Mouse (Mus musculus): ENCODE measurements around the gene Ptpre. TPM values are rescaled to one million over a fixed set of nuclear protein-coding genes. Genes with fewer than 3 reads are reported as not detected.
"Not testable (repeated sequence)": the region's sequence is repeated elsewhere in the genome, so short reads cannot be mapped to it uniquely, and the experiment has no call there.

Ptpre gene
- polyA plus RNA-seq, 1 experiment, result 6.5 TPM

- DNase-seq (ENCODE audit: low spot score), result no peak
Observed at GRCm38 (mm10) chr7:135689396-135689795, 152.1 kb downstream of the Ptpre start.

DNA sequence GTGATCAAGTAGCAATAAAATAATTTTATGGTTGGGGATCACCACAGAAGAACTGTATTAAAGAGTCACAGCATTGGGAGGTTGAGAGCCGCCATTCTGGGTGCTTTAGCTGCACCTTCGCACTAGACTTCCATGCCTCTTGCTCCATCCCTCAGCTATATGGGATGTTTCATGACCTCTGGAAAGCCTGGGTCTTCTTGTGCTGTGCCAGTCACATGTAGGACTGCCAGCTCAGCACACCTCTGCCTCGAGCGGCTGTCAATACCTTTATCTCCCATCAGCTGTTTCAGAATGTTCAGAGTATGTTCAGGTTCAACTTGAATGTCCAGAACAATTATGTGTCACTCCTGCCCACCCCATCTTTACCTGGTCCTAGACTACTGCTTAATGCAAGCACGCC lies 154.7 kb downstream of the Ptpre start:
- no peak for DNase-seq (ENCODE audit: low spot score)

DNA sequence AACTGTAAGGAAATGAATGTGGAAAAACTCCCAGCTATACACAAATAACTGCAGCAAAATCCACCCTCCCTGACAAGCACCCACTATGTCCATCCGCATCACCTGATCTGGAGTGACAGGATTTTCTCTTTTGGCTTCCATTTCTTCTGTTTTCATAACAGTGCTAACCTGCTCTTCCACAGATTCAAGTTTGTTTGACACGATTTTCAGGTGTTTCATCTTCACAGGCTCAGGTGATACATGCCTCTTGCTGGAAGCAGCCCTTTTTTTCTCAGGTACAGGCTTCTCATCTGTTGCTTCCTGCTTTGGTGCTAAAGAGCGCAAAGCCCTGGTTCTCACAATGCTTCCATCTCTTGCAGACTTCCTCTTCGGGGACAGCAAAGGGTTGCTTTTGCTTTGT lies 156.8 kb downstream of the Ptpre start:
- no peak for DNase-seq (ENCODE audit: low spot score)

DNA sequence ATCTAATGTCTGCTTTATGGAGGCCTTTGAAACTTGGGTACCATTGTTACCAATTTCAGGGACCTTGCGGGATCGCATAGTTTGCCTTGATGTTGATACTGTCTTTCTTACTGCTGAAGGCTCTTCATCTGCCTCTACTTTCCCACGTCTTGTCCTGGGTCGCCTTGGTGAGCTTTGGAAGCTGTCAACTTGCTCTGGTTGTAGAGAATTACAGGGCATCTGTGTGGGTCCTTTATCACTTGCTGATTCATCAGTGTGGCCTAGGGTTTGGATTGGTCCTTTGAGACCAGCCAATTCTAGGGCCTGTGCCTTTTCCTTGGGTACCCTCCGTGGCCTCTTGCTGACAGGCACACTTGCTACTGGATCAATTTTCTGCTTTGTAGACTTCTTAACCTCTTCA lies 157.5 kb downstream of the Ptpre start:
- DNase-seq (ENCODE audit: low spot score), result no peak

DNA sequence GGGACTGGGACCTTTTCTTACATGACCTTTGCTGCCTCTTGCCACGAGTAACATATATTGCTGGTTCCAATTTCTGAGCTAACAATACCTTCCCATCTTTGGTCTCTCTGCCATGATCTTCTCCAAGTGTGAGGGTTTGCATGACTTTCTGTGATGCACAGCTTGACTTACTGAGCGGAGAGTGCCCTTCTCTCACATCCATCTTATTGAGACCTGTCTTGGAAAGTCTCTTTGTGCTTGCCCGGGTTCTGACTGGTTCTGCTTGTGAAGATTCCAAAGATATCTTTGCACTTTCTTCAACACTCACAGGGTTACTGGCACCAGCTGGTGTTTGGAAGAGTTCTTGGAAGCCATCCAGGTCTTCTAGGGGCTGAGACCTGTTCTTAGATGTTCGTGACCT lies 158.8 kb downstream of the Ptpre start:
- no peak for DNase-seq (ENCODE audit: low spot score)

GRCm38 (mm10) chr7:135697021-135697740 lies 159.9 kb downstream of the Ptpre start:
- not testable (repeated sequence) for DNase-seq (ENCODE audit: low spot score)

DNA sequence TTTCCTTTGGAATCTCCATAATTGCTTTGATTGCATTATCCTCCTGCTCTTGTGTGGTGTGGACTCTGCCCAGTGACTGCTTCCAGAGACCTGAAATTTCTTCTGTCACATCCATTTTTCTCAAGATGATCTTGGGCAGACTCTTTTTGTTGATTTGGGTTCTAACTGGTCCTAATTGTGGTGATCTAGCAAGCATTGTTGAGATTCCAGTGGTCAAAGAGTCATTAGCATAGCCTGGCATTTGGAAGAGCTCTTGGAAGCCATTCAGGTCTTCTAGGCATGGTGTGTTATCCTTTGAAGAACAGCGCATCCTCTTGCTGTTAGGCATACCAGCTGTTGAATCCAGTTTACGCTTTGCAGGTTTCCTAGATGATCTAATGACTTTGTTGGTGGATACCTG lies 161.1 kb downstream of the Ptpre start:
- DNase-seq (ENCODE audit: low spot score), result no peak

DNA sequence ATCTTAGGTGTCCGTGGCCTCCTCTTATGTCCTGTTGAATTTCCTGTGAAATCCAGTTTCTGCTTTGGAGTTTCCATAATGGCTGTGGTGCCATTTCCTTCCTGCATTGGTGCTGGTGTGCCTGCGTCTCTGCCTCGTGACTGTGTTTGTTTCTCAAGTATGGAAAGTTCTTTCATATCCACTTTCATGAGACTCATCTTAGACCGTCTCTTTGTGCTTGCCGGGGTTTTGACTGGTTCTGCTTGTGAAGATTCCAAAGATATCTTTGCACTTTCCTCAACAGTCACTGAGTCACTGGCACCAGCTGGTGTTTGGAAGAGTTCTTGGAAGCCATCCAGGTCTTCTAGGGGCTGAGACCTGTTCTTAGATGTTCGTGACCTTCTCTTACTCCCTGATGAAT lies 162.1 kb downstream of the Ptpre start:
- not testable (repeated sequence) for DNase-seq (ENCODE audit: low spot score)

GRCm38 (mm10) chr7:135703600-135704148 lies 166.4 kb downstream of the Ptpre start:
- DNase-seq (ENCODE audit: low spot score), result no peak

GRCm38 (mm10) chr7:135704251-135704650 lies 167.0 kb downstream of the Ptpre start:
- no peak for DNase-seq (ENCODE audit: low spot score)

DNA sequence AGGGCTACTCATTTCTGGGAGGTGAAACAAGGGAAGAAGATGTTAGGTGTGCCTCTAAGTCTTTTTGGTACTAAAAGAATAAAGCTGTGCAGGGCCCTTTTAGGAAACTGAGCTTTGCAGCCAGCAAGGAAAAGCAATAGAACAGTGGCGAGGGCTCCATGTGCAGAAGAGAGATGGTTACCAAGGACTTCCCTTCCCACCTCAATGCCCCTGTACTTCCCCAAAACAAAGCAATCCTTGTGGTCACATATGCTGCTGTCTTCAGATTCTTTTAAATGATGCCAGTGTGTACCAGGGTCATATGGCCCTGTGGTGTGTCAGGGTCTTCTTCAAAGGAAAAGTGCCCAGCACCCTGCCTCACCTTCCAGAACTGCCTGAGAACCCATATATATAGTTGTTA lies 167.8 kb downstream of the Ptpre start:
- no peak for DNase-seq (ENCODE audit: low spot score)

GRCm38 (mm10) chr7:135705753-135706152 lies 168.5 kb downstream of the Ptpre start:
- no peak for DNase-seq (ENCODE audit: low spot score)

- no peak for DNase-seq (ENCODE audit: low spot score)
Observed at GRCm38 (mm10) chr7:135710702-135711101, 173.4 kb downstream of the Ptpre start.

- DNase-seq (ENCODE audit: low spot score), result no peak
Observed at GRCm38 (mm10) chr7:135712534-135712933, 175.3 kb downstream of the Ptpre start.

DNA sequence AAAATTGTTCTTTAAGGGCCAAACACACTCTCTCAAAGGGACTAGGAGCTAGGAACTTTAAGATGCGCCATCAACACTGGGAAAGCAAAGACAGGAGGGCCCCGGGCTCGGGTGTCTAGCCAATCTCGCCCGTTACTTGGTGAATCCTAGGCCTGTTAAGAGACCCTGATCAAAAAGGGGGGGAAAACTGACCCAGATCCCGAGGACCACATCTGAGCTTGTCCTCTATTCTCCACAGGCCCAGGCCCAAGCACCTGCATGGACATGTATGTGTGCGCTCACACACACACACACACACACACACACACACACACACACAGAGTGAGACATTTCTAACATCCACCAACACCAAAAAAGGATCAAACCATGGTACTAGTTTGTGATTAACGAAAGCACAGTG lies 176.0 kb downstream of the Ptpre start:
- DNase-seq (ENCODE audit: low spot score), result no peak

DNA sequence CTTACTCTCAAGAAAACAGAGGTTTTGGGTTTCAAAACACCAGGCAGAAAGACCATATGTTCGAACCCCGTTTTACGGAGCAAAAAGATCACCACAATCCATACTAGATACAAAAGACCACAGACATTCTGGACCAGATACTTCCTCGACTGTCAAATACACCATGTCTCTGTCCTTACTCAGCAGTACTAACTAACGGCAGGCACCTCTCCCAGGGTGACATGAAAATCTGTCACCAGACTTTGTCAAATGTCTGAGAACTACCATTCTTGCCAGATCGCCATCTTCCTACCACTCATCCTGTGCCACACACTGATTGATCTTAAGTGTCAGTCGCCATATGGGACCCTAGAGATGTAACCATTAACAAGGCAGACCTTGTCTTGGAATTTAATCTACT lies 177.9 kb downstream of the Ptpre start:
- no peak for DNase-seq (ENCODE audit: low spot score)

DNA sequence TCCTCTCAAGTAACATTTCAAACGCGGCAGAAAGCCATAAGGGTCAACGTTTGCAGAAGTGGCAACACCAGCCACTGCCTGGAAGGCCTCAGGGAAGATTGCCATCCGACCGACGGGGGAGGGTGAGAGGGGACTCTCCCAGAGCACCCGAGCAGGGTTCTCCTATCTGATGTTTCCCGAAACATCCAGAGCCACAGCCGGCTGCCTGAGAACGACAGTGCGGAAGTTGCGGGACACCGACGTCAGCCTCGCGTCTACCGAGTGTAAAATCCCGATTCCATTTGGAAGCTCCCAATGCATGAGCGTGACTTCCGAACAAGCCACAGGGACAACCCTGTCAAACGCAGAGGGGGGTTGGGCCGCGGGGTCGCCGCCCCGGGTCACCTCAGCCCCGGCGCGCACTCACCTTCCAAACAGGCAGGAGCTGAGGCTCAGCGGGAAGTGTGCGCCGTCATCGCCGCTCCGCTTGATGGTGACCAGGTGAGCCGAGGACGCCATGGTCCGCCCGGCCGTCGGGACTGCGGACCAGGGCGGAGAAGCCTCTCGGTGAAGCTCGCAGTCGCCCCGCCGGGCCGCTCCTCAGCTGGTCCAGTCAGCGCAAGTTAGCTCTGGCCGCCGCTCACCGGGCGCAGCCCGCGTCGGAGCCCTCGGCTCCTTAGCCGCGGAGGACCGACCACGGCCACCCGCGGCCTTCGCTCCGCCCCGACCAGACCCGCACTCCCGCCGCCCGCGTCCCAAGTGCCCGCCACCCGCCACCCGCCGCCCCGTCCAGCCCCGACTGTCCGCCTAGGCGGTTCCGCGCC lies 178.6 kb downstream of the Ptpre start, which contains the start of gene Mki67:
Gene Mki67, minus strand, starts transcription at position 720 of the 803 bp plus-strand sequence.
- DNase-seq (ENCODE audit: low spot score), result no peak

- peak; percentile 67 for DNase-seq (ENCODE audit: low spot score)
Observed at GRCm38 (mm10) chr7:135716445-135716877, 179.2 kb downstream of the Ptpre start.

- DNase-seq (ENCODE audit: low spot score), result no peak
Observed at GRCm38 (mm10) chr7:135716968-135717557, 179.8 kb downstream of the Ptpre start.

GRCm38 (mm10) chr7:135721436-135721992 lies 184.2 kb downstream of the Ptpre start:
- no peak for DNase-seq (ENCODE audit: low spot score)

DNA sequence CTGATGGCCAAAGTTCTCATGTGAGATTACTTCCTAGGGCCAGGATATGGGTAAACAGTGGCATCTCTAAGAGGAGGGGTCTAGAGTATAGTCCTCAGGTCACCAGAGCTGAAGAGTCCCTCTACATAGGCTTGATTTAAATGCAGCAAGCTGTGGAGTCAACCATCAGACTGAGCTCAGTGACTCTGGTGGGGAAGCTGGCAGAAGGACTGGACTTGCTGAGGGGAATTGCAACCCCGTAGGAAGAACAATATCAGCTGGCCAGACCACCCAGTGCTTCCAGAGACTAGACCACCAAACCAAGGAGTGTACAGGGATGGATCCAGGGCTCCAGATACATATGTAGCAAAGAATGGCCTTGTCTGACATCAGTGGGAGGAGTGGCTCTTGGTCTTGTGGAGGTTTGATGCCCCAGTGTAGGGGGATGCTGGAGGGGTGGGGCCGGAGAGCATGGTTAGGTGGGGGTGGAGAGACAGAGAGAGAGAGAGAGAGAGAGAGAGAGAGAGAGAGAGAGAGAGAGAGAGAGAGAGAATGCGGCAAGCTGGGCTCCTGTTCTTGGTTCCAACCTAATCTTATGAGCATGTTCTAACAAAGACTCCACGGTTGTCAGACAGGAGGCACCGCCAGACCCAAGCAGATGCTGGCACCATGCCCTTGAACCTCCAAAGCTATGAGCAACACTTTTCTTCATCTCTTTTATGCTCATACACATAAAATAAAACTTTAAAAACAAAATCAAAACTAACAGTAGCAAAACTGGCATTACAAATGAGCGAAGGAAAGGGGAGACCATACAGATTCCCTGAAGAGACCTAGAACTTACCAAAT lies 184.9 kb downstream of the Ptpre start:
- DNase-seq (ENCODE audit: low spot score), result no peak

All from urinary bladder, adult 2 months (tissue).